Mouse (Mus musculus) hindbrain, embryonic 11.5 days (tissue): ENCODE measurements at regions not wholly inside any gene's neighbourhood (a gene's known extent, or its start where the extent isn't known, plus 50 kb on each side); places are given as distances from the start of the nearest gene placed in this dataset.

Experiments used
- ATAC-seq: fragments of 200-750 bp; cut with Nextera tagmentation; 2 replicates; pipeline ENCODE4 v1.8.0; 2017; ENCODE audit warnings: mild to moderate bottlenecking, moderate TSS enrichment, moderate library complexity; ENCODE audit not compliant: low FRiP score
- DNase-seq: peaks from one replicate; pipeline ENCODE4 v3.0.0-alpha.2; 2015; ENCODE audit warnings: low spot score
- H3K27ac ChIP-seq: fragments of 300-500 bp; sonication (generic); 2 replicates; pipeline ENCODE4 v1.5.1; 2014; ENCODE audit warnings: mild to moderate bottlenecking, low read depth, low read length
- H3K27me3 ChIP-seq: fragments of 300-500 bp; sonication (generic); 2 replicates; pipeline ENCODE4 v1.6.1; 2014; ENCODE audit warnings: mild to moderate bottlenecking, low read length, moderate library complexity, mixed read lengths; ENCODE audit not compliant: control insufficient read depth, insufficient read depth
- H3K36me3 ChIP-seq: fragments of 300-500 bp; sonication (generic); 2 replicates; pipeline ENCODE4 v1.6.1; 2014; ENCODE audit warnings: mild to moderate bottlenecking, low read length, moderate library complexity, mixed read lengths; ENCODE audit not compliant: control insufficient read depth, insufficient read depth
- H3K4me1 ChIP-seq: fragments of 300-500 bp; sonication (generic); replicated peaks from 2 replicates; pipeline ENCODE4 v1.6.1; 2014; ENCODE audit warnings: low read length, mixed read lengths; ENCODE audit not compliant: control insufficient read depth, insufficient read depth
- H3K4me2 ChIP-seq: fragments of 300-500 bp; sonication (generic); replicated peaks from 2 replicates; pipeline ENCODE4 v1.6.1; 2014; ENCODE audit warnings: mild to moderate bottlenecking, low read depth, low read length
- H3K4me3 ChIP-seq: fragments of 300-500 bp; sonication (generic); 2 replicates; pipeline ENCODE4 v1.5.1; 2014; ENCODE audit warnings: low read depth, low read length
- H3K9ac ChIP-seq: fragments of 300-500 bp; sonication (generic); 2 replicates; pipeline ENCODE4 v1.6.1; 2014; ENCODE audit warnings: low read depth, low read length
- H3K9me3 ChIP-seq: fragments of 300-500 bp; sonication (generic); 2 replicates; pipeline ENCODE4 v1.6.1; 2016; ENCODE audit warnings: low read length; ENCODE audit not compliant: control insufficient read depth
- WGBS: fragments of 180-500 bp; shearing (Covaris S2); extraction: QIAGEN DNeasy Blood & Tissue Kit; methylation state at CpG from one replicate; pipeline ENCODE4 v1.1.7; 2014; 5-methylcytosine and 5-hydroxymethylcytosine counted together

- no peaks in the 10 kb centered on the region for H3K27me3 ChIP-seq
- no peaks in the 10 kb centered on the region for H3K36me3 ChIP-seq
- no peak overlapping the region for H3K4me3 ChIP-seq
- no peaks in the 10 kb centered on the region for H3K4me1 ChIP-seq
- no peak for DNase-seq
- no peak for ATAC-seq
- no peak overlapping the region for H3K27ac ChIP-seq
- 88% methylated on average over 5 of the region's 5 CpGs for WGBS
- no peak overlapping the region for H3K4me2 ChIP-seq
- H3K9ac ChIP-seq = no peak overlapping the region
- no peaks in the 10 kb centered on the region for H3K9me3 ChIP-seq
Measured at GRCm38 (mm10) chr13:91312905-91313571, 89.3 kb upstream of the Atg10 start.

GRCm38 (mm10) chr13:91322331-91322730, 98.6 kb upstream of the Atg10 start:
- no peaks in the 10 kb centered on the region for H3K36me3 ChIP-seq
- 91% methylated on average over 6 of the region's 6 CpGs for WGBS
- DNase-seq (no peak), ATAC-seq (no peak)
- H3K9me3 ChIP-seq = no peaks in the 10 kb centered on the region
- H3K4me2 ChIP-seq = no peak overlapping the region
- H3K9ac ChIP-seq = no peak overlapping the region
- no peaks in the 10 kb centered on the region for H3K4me1 ChIP-seq
- no peak overlapping the region for H3K27ac ChIP-seq
- no peak overlapping the region for H3K4me3 ChIP-seq
- no peaks in the 10 kb centered on the region for H3K27me3 ChIP-seq

GRCm38 (mm10) chr13:91326834-91327233, 103.1 kb upstream of the Atg10 start:
- H3K9me3 ChIP-seq = no peaks in the 10 kb centered on the region
- H3K4me1 ChIP-seq = no peaks in the 10 kb centered on the region
- H3K36me3 ChIP-seq = no peaks in the 10 kb centered on the region
- no peak overlapping the region for H3K4me3 ChIP-seq
- no peak overlapping the region for H3K4me2 ChIP-seq
- DNase-seq (no peak), ATAC-seq (no peak)
- 87% methylated on average over 3 of the region's 3 CpGs for WGBS
- H3K9ac ChIP-seq = no peak overlapping the region
- no peak overlapping the region for H3K27ac ChIP-seq
- H3K27me3 ChIP-seq = no peaks in the 10 kb centered on the region

GRCm38 (mm10) chr13:91334283-91334682, 110.5 kb upstream of the Atg10 start:
- no peaks in the 10 kb centered on the region for H3K9me3 ChIP-seq
- DNase-seq (no peak), ATAC-seq (no peak)
- H3K27ac ChIP-seq = no peak overlapping the region
- no peaks in the 10 kb centered on the region for H3K4me1 ChIP-seq
- H3K36me3 ChIP-seq = no peaks in the 10 kb centered on the region
- H3K4me3 ChIP-seq = no peak overlapping the region
- no peaks in the 10 kb centered on the region for H3K27me3 ChIP-seq
- no peak overlapping the region for H3K9ac ChIP-seq
- no peak overlapping the region for H3K4me2 ChIP-seq

GRCm38 (mm10) chr13:91344139-91344538, 115.9 kb upstream of the Ssbp2 start:
- no peak overlapping the region for H3K9ac ChIP-seq
- ATAC-seq (no peak), DNase-seq (no peak)
- no peak overlapping the region for H3K4me3 ChIP-seq
- H3K36me3 ChIP-seq = no peaks in the 10 kb centered on the region
- H3K27ac ChIP-seq = no peak overlapping the region
- H3K27me3 ChIP-seq = no peaks in the 10 kb centered on the region
- no peaks in the 10 kb centered on the region for H3K9me3 ChIP-seq
- H3K4me1 ChIP-seq = no peaks in the 10 kb centered on the region
- 82% methylated on average over 1 of the region's 1 CpGs for WGBS
- H3K4me2 ChIP-seq = no peak overlapping the region

GRCm38 (mm10) chr13:91348489-91349083, 111.5 kb upstream of the Ssbp2 start:
- Histone ChIP-seq H3K9ac (no peak overlapping the region), H3K4me1 (no peaks in the 10 kb centered on the region), H3K9me3 (no peaks in the 10 kb centered on the region), H3K4me2 (no peak overlapping the region), H3K36me3 (no peaks in the 10 kb centered on the region), H3K27me3 (no peaks in the 10 kb centered on the region; the same call in 1 of the 2 replicates), H3K4me3 (no peak overlapping the region), H3K27ac (no peak overlapping the region)
- ATAC-seq = no peak
- DNase-seq = no peak
- 95% methylated on average over 12 of the region's 12 CpGs for WGBS

- WGBS = 87% methylated on average over 8 of the region's 8 CpGs
- H3K9me3 ChIP-seq = no peaks in the 10 kb centered on the region
- H3K4me2 ChIP-seq = no peak overlapping the region
- no peak overlapping the region for H3K4me3 ChIP-seq
- DNase-seq = no peak
- H3K36me3 ChIP-seq = no peaks in the 10 kb centered on the region
- no peak for ATAC-seq
- no peaks in the 10 kb centered on the region for H3K4me1 ChIP-seq
- H3K27ac ChIP-seq = no peak overlapping the region
- no peak overlapping the region for H3K9ac ChIP-seq
- no peaks in the 10 kb centered on the region; the same call in 1 of the 2 replicates for H3K27me3 ChIP-seq
Measured at GRCm38 (mm10) chr13:91352311-91352710, 107.8 kb upstream of the Ssbp2 start.

GRCm38 (mm10) chr13:91356516-91356915, 103.6 kb upstream of the Ssbp2 start:
- Histone ChIP-seq H3K9me3 (no peaks in the 10 kb centered on the region), H3K4me3 (no peak overlapping the region), H3K27ac (no peak overlapping the region), H3K4me1 (no peaks in the 10 kb centered on the region), H3K9ac (no peak overlapping the region), H3K36me3 (no peaks in the 10 kb centered on the region), H3K27me3 (no peaks in the 10 kb centered on the region; the same call in 1 of the 2 replicates), H3K4me2 (no peak overlapping the region)
- DNase-seq (no peak), ATAC-seq (no peak)
- 83% methylated on average over 9 of the region's 9 CpGs for WGBS

GRCm38 (mm10) chr13:91360121-91360520, 100.0 kb upstream of the Ssbp2 start:
- 82% methylated on average over 6 of the region's 6 CpGs for WGBS
- ATAC-seq = no peak
- no peaks in the 10 kb centered on the region for H3K36me3 ChIP-seq
- DNase-seq = no peak
- no peak overlapping the region for H3K4me2 ChIP-seq
- H3K27me3 ChIP-seq = no peaks in the 10 kb centered on the region
- no peaks in the 10 kb centered on the region for H3K4me1 ChIP-seq
- H3K9me3 ChIP-seq = no peaks in the 10 kb centered on the region
- no peak overlapping the region for H3K27ac ChIP-seq
- H3K4me3 ChIP-seq = no peak overlapping the region
- H3K9ac ChIP-seq = no peak overlapping the region
